Mouse (Mus musculus) natural killer cell, adult 2 months (primary cell): ENCODE results near the gene Pdzd2.

Source experiments
- DNase-seq, 2 experiments: peaks; one replicate each; pipeline ENCODE4 v3.0.0; 2022; ENCODE audit warnings: low spot score in 2 of 2

Gene Pdzd2

GRCm38 (mm10) chr15:12739277-12740247 is at the start of gene Pdzd2:
Gene Pdzd2, minus strand, starts transcription at chr15:12739924.
- peak in 1 of 2 experiments; percentile 1 for DNase-seq

GRCm38 (mm10) chr15:12789406-12789867 is 49.7 kb upstream of the Pdzd2 start:
- DNase-seq = no peak

DNA sequence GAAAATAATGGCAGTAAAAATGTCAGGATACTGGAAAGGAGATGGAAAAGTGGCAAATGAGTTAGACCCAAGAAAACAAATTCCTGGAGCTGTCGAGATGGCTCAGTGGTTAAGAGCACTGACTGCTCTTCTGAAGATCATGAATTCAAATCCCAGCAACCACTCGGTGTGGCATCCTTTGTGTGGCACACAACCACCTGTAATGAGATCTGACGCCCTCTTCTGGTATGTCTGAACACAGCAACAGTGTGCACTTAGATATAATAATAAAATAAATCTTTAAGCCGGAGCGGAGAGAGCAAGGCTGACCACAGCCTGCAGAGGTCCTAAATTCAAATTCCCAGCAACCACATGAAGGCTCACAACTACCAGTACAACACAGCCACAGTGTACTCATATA is 48.8 kb upstream of the Pdzd2 start:
- no peak for DNase-seq

DNA sequence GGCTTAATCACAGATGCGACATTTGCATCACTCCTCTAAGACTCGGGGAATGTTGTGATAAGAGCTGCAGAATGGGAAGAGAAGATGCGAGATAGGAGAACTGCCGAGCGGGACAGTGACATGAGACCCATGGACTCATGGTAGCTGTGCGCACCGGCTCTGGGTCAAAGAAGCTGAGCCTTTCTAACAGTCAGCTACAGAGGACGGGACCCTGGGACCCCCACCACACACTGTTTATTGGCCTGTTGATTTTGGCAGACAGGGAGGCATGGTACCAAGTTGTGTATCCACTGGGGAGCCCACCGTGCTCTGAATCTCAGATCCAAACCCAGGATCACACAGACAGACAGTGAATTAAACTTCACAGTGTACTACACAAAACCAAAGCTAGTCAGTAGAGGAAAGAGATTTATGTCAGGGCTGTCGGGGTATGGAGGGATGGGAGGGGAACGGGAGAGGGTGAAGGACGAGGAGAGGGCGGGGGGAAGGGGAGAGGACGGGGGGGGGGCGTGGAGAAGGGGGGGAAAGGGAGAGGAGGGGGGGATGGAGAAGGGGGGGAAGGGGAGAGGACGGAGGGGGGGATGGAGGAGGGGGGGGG is 42.1 kb upstream of the Pdzd2 start:
- no peak for DNase-seq

DNA sequence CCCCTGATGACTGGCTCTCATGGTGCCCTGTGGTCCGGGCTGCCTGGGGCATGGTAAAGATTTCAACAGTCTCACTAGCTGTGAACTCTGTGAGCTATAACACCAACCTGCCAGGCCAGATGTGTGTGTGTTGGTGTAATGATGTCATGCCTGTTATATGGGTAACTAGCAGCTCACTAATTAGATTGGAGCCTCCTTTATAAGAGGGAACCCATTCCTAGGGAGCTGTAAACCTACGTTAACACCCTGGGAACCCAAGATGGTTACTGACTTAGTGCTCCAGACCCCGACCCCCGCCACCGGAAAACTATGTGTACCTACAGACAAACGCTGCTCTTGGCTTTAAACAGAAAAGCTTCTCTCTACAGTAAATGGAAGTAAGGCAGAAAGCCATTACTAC is 41.6 kb upstream of the Pdzd2 start:
- no peak for DNase-seq

- DNase-seq = no peak
These were observed 34.5 kb upstream of the Pdzd2 start for GRCm38 (mm10) chr15:12774149-12774753.

GRCm38 (mm10) chr15:12770958-12771357 is 31.2 kb upstream of the Pdzd2 start:
- DNase-seq = no peak

- no peak for DNase-seq
These were observed 27.1 kb upstream of the Pdzd2 start for GRCm38 (mm10) chr15:12766848-12767247.

DNA sequence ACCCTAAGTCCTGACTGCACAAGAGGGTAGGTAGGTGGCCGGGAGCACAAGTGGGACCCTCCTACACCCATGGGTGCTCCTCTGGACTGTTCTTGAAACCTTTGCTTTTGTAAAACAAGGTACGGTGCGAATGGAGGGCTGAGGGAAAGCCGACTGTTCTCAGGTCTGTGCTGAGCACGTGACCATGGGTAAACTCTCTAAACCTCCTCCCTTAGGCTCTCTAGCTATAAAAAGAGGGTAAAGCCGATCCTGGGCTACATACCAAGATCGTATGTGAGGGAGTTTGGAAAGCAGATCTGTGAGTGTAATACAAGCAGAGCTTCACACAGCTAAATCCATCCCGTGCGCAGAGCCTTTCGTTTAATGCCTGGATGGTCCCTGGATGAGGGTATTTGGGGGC is 23.4 kb upstream of the Pdzd2 start:
- no peak for DNase-seq

DNA sequence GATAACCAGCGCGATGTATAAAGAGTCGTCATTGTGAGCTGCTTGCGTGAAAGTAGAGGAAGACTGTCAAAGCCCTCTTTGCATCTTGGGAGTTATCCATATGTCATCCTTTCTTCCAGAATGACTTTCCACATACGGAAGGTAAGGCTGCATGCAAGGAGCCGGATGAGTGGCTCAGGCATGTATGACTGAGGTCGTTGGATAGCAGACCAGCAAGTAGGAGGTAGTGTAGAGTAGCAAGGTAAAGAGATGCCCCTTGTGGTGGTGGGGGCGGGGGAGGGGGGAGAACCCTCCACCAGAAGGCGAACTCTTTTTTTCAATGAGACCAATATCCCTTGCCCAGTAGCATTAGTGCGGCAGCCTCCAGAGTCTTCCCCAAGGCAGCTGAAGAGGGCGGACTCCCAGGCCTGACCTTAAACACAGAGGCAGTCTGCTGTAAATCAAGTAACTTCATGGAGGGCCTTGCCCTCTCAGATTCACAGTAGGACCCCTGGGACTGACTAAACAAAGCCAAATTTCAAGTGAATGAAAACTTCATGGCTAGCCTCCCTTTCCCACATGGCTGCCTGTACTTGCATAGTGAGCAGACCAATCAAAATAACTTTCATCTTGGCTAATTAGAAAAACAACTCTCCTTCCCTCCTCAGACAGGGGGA is 22.7 kb upstream of the Pdzd2 start:
- DNase-seq = no peak

GRCm38 (mm10) chr15:12760747-12761146 is 21.0 kb upstream of the Pdzd2 start:
- no peak for DNase-seq

DNA sequence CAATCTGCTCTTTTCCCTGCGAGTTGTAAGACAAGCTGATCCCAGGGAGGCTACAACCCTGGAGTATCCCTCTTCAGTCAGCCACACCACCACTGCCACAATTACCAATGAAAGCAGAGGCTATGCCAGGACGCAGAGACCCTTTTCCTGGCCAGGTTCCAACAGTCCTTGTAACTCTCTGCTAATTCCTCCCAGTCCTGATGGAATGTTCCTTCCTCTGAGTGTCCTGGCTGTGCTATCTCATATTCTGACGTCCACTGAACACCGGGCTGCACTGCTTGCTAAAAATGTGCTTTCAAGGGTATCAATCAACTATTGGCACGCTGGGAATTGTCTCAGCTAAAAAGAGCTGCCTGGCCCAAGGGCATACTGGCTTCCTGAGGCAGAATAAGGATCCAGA is 18.7 kb upstream of the Pdzd2 start:
- no peak for DNase-seq

GRCm38 (mm10) chr15:12757757-12758156 is 18.0 kb upstream of the Pdzd2 start:
- DNase-seq = no peak

- DNase-seq = no peak
These were observed 13.5 kb upstream of the Pdzd2 start for GRCm38 (mm10) chr15:12753201-12753600.

DNA sequence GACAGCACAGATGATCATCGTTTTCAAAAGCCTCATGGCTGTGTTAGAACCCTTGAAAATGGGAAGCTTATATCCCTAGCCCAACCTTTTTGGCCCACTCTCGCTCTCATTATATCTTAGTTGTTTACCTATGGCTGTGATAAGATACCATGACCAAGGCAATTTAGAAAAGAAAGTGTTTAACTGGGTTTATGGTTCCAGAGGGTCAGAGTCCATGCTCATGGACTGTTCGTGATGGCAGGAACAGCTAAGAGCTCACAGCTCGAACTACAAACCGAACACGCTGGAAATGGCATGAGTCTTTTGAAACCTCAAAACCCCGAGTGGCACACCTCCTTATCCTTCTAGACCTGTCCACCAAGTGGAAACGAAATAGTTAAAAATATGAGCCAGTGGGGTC is 11.2 kb upstream of the Pdzd2 start:
- DNase-seq = no peak

- DNase-seq = no peak
These were observed 10.0 kb upstream of the Pdzd2 start for GRCm38 (mm10) chr15:12749549-12750301.

DNA sequence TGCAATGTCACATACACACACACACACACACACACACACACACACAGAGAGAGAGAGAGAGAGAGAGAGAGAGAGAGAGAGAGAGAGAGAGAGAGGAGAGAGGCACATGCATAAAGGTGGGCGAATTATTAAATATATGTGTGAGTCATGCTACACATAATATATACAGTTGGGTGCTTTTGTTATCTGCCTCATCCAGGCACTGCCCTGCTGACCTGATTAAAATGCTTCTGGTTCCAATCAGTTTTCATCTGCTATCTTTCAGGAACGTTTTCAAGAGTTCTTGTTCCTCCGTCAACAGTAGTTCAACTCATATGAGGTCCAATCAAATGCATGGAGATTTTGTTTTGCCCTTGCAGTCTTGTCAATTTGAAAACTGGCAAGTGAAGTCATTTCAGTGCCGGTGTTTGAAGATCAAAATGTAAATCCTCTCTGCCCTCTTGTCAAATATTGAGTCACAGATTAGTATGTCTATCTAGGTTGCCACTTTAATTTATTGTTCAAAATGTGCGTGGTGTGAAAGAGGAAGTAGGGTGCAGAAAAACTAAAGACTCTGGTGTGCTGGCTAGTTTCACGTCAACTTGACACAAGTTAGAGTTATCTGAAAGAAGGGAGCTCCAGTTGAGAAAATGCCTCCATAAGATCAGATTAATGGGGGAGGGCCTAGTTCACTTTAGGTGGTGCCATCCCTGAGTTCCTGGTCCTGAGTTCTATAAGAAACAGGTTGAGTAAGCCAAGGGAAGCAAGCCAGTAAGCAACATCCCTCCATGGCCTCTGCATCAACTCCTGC is 2.6 kb upstream of the Pdzd2 start:
- no peak for DNase-seq

- no peak for DNase-seq
These were observed 1.2 kb downstream of the Pdzd2 start for GRCm38 (mm10) chr15:12738301-12739093.

GRCm38 (mm10) chr15:12735208-12735607 is 4.5 kb downstream of the Pdzd2 start:
- DNase-seq = no peak

DNA sequence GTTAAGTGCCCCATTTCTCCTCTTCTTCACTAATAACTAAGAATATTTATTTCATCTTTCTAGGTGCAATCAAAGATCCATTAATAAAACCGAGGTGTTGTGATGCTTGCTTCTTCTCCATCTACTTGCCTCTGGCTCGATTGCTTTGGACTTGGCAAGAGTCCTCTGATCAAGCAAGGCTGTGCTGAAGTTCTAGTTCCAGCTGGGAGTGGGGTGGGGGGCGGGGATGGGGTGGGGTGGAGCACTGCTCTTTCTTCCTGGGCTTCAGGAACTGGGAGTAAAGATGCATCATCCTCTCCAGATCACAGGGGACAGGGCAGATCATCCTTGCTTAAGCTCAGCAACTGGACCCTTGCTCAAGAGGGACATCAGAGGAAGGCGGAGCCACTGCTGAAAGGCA is 5.5 kb downstream of the Pdzd2 start:
- DNase-seq = no peak
